Mouse (Mus musculus): ENCODE results near the gene Slc4a1.

Slc4a1 gene

DNA sequence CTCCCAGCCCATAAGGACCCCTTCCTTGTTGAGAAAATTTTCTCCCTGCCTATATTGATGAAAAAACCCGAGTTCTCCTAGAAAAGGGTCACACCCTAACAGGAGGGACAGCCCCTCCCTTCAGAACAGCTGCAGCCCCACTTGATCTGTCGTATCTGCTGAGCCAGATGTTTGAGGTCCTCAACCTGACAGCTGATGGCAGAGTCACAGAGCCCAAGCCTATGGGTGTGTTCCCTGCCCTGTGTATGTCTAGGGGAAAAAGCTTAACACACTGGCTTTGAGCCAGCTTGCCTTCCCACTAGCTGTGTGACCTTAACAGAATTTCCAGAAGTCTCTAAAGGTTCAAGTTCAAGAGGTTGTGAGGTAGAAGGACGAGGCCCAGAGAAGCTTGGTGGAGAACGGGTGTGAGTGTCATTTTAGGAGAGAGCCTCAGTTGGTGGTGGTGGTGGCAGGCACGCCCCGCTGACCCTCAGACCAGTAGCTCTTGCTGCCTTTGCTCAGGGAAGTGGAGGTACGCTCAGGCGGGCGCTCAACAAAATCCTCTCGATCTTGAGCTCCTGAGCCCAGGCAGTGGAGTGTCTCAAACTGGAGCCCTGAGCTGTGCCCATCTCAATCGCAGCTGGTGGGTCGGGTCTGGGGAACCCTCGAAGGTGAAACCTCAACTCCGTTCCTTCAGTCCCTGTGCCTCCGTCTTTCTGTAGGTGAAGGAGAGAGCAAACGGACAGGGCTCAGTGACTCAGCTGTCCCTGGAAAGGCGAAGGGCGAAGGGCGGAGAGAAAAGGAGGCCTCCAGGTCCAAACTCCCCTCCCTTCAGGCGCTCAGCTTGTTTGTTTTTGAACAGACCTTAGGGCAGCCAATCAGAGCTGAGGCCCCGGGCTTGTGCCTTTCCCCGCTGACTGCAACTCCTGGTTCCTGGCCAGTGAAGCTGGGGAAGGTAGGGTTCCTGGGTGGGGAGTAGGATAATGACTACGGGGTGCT, 9.5 kb upstream of the Slc4a1 start:
- DNase-seq (ENCODE audit: low spot score), result peak; percentile 96

DNA sequence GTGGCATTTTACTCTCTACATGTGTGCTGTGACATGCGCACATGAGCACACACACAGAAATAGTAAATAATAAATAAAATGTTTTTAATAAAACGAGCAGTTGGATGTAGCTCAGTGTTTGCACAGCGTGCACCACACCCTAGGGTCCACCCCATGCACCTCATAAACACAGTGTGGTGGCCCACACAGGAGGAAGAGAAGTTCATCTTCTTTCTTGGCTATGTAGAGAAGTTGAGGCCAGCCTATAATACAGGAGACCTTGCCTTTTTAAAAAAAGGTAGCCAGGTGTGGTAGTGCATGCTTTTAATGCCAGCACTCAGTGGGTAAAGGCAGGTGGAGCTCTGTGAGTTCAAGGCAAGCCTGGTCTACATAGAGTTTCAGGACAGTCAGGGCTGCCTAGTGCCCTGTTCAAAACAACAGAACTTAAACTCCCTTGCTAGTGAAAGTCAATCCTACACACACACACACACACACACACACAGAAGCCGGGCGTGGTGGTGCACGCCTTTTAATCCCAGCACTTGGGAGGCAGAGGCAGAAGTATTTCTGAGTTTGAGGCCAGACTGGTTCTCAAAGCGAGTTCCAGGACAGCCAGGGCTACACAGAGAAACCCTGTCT, 8.2 kb upstream of the Slc4a1 start:
- no peak for DNase-seq (ENCODE audit: low spot score)

DNA sequence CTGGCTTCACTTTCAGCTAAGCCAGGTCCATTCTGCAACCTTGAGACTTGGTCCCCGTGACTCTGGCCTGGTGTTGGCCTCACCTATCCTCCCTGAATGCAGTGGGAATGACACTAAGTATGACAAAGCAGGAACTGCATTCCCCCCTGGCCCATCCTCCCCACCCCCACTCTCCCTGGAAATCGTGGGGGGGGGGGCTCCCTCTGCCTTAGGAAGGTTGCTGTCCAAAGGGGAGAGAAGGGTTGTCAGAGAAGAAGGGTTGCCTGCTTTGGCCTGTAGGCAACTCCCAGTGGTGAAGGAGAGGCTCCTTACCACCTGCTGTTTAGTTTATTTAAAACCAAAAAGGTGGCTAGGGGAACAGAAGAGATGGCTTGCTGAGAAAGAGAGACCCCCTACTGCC, 7.6 kb upstream of the Slc4a1 start:
- DNase-seq (ENCODE audit: low spot score), result no peak

DNA sequence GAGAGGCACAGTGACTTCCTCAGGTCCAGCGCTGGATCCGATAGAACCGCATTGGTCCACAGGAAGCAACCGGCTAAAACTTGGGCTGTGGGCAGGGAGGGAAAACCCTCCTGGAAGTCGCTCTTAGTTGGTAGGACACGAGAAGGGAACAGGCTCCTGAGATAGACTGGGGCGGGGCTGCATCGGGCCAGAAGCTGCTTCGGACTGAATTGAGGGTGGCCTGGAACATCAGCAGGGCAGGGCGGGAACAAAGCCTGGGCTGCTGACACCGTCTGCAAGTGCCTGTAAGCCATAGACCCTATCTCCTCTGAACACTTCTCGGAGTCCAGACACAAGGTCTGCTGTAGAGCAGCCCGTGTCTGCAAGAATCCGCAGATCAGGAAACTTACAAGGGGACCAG, 6.9 kb upstream of the Slc4a1 start:
- no peak for DNase-seq (ENCODE audit: low spot score)

DNA sequence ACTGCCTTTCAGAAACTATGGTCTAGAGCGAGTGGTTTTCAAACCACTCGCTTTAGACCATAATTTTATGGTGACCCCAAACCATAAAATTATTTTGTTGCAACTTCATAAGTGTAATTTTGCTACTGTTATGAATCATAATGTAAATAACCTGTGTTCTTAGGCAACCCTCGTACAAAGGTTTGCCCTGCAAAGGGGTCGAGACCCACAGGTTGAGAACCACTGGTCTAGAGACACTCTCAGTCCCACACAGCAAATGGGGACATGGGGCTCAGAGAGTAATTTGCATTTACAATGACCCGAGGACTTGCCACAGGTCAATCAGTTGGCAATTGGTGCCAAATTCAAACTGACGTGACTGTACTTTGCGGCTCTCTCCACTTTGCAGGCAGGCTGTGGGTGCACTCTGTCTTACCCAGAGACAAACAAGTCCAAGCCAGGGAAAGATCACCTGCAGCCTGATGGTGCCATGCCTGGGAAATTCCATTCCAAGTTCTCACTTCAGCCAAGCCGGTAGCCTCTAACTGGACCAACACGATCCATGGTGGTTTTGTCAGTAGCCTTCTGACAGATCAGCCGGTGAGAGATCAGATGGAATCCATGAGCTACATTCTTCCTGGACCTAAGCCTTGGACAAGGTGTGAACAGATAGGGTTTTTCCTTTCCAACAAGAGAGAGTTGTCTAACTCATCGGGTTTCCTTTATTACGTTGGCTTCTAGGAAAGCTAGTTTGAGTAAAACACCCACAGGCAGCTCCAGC, 6.1 kb upstream of the Slc4a1 start:
- no peak for DNase-seq (ENCODE audit: low spot score)

DNA sequence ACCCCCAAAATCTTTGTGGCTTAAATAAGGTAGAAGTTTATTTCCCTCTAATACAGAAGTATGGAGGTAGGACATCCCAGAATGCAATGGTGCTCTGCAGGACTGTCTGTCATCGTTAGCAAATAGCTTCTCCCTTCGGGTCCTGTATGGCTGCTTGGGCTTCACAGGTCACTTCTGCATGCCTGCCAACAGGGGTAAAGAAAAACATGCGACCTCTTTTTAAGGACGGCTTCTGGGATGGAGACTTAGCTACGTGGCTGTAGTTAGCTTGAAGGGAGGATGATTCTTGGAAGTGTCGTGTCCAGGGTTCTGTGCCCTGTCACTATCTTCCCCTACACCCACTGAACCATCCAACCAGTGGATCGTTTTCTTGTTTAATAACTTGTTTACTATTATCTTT, 4.3 kb upstream of the Slc4a1 start:
- no peak for DNase-seq (ENCODE audit: low spot score)

DNA sequence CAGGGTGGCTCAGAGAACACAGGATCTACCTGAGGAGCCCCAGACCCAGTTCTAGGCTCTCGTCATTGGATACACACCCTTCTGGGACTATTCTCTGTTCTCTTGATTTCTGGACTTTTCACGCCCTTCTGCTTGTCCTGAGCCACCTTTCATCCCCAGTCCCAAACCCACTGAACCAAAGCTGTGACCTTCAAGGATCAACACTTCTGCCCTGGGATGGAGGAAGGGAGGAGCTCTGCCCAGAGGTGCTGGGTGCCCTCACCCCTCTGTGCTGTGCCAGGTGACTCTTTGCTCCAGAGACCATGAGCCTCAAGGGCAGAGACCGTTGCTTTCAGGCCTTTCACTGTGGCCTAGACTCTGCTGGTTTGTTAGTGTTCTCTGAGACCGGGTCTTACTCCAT, 3.3 kb upstream of the Slc4a1 start:
- DNase-seq (ENCODE audit: low spot score), result no peak

DNA sequence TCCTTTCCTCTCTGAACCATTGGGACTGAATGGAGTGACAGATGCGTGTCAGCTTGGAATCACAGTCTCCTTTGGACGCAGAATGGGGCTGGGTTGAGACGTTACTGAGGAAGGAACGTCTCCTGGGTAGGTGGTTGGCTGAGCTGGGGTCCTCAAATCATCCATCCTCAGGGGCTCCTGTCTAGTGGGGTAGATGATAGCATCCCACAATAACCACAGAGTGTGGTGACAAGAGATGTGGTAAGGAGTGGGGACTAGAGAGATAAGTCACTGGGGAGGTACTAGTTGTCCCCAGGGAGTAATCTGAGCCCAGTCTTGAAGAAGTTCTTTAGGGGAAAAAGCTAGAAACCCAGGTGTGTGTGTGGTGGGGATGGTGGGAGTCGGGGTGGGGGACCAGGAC, 2.3 kb upstream of the Slc4a1 start:
- DNase-seq (ENCODE audit: low spot score), result no peak

DNA sequence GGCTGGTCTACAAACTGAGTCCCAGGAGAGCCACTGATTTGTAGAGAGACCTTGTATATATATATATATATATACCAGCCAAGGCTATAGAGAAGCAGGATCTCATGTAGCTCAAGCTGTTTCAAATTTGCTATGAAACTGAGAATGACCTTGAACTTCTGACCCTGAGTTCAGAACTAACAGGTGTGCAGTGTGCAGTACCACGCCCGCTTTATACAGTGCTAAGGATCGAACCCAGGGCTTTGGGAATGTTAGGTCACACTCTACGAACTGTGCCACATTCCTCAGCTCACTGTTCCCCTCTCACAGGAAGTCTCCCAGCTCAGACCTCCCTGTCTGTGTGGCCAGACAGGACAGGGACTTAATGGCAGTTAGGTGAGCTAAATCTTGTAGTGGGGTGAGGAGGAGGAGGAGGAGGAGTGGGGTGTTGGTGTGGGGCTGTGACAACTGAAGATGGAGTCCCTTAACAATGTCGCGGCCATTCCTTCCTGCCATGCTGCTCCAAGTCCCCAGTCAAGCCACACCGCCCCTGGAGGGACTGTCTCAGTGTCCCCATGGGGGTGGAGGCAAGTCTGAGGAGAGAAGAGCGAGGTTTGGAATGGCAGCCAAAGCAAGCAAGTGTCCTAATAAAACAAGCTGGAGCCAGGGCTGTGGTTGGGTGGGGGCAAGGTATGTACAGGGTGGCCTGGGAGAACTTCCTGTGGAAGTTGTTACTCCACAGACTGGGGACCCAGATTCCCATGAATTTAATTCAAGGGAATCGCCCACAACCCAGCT, 1.7 kb upstream of the Slc4a1 start:
- DNase-seq (ENCODE audit: low spot score), result no peak

DNA sequence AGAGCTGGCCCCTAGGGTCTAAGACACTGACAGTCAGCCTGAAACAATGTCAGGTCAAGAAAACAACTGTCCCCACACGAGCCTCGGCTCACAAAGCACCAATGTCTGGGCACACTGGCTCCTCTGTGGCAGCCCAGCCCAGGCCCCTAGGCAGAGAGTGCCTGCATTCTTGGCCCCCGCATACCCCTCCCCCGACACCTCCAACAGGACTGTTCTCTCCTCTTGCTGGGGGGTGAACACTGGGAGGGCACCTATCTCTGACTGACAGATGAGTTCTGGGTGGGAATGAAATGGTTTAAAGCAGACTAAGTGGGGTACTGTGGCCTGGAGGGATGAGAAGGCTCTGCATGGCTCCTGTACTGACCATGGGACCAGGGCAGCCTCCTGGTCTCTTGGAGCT, 304 bp downstream of the Slc4a1 start:
- DNase-seq (ENCODE audit: low spot score), result no peak

DNA sequence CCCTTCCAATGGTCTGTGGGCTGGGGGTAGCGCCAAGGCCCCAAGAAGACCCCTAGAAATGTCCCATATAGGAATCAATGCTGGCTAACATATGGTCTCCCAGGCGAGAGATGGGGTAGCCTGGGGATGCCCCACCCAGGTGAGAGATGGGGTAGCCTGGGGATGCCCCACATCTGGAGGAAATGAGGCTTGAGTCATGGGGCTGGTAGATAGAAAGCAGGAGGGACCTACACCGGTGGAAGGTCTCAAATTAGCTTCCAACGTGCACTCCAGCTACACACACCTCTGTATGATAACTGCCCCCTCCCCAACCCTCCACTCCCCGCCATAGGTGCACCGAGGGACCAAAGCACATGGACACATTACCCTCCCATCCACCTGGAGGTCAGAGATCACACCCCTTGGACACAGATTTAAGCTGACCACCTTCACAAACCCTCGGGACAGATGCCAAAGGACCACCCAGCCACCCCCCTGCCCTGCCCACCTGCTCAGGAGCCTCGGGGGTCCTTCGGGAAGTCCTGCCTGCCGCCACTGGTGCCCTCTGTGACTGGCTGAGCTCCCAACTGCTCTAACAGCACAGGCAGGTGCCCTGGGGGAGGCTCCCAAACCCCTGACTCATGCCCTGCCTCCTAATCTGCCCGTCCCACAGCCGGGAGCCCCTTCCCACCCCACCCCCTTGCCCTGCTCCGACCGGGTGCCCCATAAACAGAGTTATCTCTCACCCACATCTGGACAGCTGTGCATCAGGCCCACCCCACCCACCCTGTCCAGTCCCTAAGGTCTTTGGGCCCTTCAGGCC, 1.2 kb downstream of the Slc4a1 start:
- peak; percentile 93 for DNase-seq (ENCODE audit: low spot score)

DNA sequence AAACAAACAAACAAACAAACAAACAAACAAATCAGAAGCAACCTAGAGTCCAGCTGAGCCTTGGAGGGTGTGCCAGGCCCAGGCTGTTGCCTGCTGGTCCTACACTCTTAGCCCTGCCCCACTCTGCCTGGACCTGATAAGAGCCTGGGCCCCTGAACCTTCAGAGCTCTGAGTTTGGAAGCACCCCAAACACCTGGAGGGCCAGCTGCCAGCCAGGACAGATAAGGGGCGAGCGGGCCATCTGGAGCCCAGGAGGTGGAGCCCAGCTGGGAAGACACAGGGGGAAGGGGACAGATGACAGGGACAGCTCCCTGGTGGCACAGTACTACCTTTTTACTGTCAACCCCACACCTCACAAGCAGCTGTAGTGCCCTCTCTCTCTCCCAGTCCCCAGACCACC, 2.4 kb downstream of the Slc4a1 start:
- peak; percentile 96 for DNase-seq (ENCODE audit: low spot score)

DNA sequence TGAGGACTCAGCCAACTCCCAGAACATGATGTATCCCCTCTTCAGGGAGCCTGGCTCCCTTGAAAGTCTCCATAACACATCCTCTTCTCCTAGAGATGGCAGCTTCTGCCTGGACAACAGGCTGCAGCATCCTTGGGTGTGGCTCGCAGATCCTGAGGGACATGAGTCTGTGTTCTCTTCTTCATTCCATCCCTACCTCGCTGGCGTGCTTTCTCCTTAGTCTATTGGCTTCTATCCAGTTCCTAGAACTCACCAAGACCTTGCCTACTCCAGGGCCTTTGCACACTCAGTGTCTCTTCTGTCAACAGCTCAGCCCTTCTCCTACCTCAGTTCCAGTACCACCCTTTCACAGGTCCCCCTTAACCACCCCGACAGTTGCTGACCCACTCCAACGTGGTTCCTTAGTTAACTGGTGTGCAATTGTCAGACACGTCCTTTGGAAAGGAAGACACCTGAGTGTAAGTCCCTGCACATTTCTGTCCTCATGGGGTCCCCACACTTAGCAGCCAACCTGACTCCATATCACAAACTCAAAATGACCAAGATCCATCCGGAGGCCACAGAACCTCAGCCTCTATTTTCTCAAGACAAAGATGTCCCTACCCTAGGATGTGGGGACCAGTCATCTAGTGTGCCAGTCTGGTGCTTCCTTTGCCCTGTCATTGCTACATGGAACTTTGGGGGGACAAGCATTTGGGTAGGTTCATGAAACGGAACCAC, 4.1 kb downstream of the Slc4a1 start:
- DNase-seq (ENCODE audit: low spot score), result no peak

DNA sequence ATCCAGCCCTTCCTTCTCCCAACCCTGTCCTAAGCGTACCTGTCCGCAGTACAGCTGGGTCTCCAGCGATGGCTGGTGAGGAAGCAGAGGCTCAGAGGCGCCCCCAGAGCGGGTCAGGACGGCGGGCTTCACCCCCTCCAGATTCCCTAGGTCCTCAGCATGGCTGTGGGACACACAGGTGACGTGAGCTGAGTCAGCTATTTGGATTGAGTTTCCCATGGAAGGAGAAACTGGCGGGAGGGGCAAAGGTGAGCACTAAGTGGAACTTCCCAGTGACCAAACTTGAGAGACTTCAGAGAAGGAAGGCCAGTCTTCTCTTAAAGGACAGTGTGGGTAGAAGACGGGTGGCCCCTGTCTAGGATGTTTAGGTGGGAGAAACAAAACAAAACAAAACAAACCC, 7.6 kb downstream of the Slc4a1 start:
- no peak for DNase-seq (ENCODE audit: low spot score)

DNA sequence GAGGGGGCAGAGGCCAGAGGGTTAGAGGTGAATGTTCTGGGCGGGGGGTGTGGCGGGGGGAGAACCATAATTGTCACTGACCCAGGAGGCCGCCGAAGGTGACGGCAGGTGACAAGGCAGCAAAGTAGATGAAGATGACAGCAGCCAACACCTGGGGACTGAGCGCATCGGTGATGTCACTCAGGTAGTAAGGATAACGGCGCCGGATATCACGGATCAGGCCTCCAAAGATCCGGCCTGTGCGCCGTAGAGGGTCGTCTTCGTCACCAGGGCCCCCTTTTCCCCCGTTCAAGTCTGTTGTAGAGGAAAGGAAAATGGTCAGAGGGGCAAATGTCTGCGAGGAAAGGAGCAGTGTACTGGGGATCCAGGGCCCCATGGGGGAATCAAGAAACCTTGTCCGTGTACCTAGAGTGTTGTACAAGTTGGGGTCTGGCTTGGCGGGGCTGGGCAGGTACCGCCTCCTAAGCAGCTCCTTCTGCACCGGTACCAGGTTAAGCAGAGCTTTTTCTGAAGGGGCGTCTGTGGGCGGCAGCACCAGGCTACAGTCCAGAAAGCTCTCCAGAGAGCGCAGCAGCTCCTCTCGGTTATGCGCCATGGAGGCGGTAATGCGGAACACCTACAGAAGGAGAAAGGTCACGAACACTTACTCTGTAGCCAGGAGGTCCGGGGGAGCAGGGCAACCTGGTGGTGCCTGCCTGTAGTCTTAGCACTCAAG, 9.2 kb downstream of the Slc4a1 start:
- DNase-seq (ENCODE audit: low spot score), result no peak

DNA sequence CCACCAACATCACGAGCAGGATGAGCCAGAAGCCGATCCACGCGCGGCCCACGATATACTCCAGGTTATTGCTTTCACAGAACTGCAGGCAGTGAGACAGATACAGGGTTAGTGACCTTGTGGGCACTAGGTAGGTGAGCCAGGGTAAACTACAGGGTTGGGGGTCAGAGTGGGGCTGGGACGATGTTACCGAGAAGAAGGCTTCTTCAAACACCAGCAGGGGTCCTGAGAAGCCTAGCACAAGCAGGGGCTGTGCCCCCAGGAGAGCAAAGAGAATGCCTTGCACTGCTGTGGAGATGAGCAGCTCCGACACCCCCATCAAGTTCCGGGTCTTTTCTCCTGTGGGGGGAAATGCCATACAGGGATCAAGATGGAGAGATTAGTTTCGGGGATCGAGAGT, 9.8 kb downstream of the Slc4a1 start:
- no peak for DNase-seq (ENCODE audit: low spot score)

DNA sequence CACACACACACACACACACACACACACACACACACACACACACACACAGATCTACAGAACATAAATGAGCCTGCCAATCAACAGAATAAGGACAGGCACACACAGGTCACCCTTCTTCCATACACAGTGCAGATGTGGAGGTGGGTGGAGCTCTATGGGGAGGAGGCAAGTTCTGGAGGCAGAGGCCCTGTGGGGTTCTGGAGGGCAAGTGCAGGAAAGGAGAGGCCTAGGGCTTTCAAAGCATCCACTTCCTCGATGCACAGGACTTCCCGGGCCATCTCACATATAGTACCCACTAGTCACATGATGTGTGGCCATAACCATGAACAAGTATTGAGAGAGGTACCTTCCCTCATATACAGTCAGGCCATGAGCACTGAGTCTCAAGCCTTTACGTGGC, 10.5 kb downstream of the Slc4a1 start:
- DNase-seq (ENCODE audit: low spot score), result peak; percentile 29

DNA sequence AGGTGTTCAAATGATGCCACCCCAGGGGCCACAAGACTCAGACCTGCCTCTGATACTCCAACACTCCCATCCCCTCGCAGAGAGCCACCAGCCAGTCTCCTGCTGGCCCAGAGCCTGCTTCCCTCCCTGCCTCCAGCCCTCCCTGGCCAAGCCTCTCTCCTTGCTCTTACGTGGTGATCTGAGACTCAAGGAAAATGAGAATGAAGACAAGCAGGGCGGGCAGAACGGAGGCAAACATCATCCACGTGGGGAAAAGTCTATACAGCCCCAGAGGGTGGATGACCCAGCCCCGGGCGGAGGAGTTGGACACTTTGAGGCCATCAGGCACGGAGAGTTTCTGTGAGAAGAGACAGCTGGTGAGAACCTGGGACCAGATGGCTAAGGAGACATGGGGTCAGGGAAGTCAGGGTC, 13.0 kb downstream of the Slc4a1 start:
- DNase-seq (ENCODE audit: low spot score), result no peak

DNA sequence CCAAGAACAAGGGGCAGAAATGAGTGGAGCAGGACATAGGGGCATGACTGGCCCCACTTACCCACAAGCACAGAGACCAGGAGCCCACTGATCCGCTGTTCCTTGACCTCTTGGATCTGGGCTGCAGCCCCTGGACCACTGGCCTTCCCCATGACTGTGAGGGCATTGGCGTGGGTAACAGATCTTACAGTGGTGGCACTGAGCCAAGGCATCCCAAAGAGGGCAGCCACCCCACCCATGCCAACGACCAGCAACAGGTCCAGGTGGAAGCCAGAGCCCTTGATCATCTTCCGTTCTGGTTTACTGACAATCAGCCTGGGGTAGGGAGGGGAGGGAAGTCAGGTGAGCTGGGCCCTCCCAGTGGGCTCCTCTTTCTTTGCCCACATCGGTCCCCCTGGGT, 13.6 kb downstream of the Slc4a1 start:
- no peak for DNase-seq (ENCODE audit: low spot score)

DNA sequence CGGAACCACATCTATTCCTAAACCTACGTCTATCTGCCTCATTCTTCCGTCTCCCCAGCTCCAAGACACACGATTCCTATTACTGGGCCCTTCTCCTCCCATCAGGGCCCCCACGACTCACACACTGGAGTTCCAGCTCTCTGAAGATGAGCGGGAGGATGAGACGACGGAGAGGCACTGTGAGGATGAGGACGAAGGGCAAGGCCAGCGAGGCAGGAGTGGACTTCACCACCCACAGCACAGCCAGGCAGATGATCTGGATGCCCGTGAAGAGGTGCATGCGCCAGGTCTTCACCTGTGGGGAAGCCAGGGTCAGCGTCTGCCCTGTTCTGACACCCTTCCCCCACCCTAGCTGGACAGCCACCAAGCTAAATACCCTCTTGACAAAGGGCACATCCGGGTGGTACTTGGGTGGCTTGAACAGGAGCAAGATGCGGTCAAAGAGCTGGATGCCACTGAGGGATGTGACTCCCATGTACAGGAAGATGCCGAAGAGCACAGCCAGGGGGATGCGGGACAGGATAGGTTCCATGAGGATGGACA, 15.0 kb downstream of the Slc4a1 start:
- peak; percentile 21 for DNase-seq (ENCODE audit: low spot score)

Data from c-Kit-positive CD71-positive TER-119-positive erythroid progenitor cells, embryonic 14.5 days (primary cell).